ENCODE assay signal across 13 mouse cellular contexts in the genomic region with DNA sequence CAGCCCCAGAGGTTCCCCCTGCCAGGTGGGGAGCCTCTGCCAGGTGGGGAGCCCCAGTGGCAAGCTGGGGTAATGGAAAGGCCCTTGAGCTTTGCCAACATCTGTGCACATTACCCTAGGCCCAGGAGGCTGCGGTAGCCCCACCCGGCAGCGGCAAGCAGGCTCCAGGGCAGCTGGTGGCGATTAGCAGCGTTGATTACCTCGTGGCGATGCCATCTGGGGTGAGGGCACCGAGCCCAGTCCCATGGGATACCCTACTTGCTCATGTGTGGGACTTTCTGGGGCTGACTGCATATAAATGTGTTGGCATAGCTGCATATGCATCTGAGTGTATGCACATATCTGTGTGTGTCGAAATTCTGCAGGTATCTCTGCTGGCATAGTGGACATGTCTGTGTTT. TPM values are rescaled to one million over a fixed set of nuclear protein-coding genes. Genes with fewer than 3 reads are reported as not detected.
DNase-seq lines count a peak whose midpoint lies in the region; ATAC-seq lines count a peak whose summit lies in the region.
"Had no signal": no experiment of that assay in that cellular context is flagged by ENCODE, and none has a peak within 500 bp of the region (broad histone marks: within the 10 kb centered on the region; RNA-seq: fewer than 3 reads in every experiment).

No protein-coding gene starts in this region.

- no peak overlapping the region; the same call in 1 of the 2 replicates for H3K4me2 ChIP-seq in embryonic facial prominence, embryonic 14.5 days (ENCODE audit: low read depth, low read length)
- H3K4me2 ChIP-seq: liver, embryonic 13.5 days had no signal

- peaks cover 60% of the 10 kb centered on the region for H3K4me1 ChIP-seq in embryonic facial prominence, embryonic 14.5 days (ENCODE audit: control insufficient read depth, insufficient read depth, low read length)
- H3K4me1 ChIP-seq: liver, embryonic 13.5 days had no signal

- intact Hi-C loops in left cerebral cortex, postnatal 4 days (cut with DNase I), result no loop called here
- intact Hi-C loops in left cerebral cortex, postnatal 10 days (cut with DNase I), result no loop called here

- H3K27me3 ChIP-seq in embryonic facial prominence, embryonic 14.5 days (replicated peaks; ENCODE audit: control insufficient read depth, insufficient read depth, low read length), result no peaks in the 10 kb centered on the region

- no peak for ATAC-seq in embryonic facial prominence, embryonic 14.5 days (ENCODE audit: low read depth)

- DNase-seq in cerebellum, postnatal 10 days, result peak; percentile 91 to 93
- DNase-seq in cerebellum, adult 8-10 months, result no peak
- DNase-seq in left cerebral cortex, postnatal 4 days, result peak; percentile 92
- DNase-seq in left cerebral cortex, postnatal 10 days (ENCODE audit: extremely low spot score in 1 of 2, low spot score in 2 of 2), result no peak
- peak; percentile 78 for DNase-seq in embryonic facial prominence, embryonic 14.5 days (ENCODE audit: low spot score)
- peak; percentile 43 for DNase-seq in retina, postnatal 7 days (ENCODE audit: low read depth, low spot score)
- no peak for DNase-seq in adrenal gland, postnatal 10 days
- no peak for DNase-seq in urinary bladder, adult 2 months (ENCODE audit: low spot score)
- DNase-seq: kidney, adult 2 months; layer of hippocampus, adult 9-11 months; liver, embryonic 13.5 days; lung, postnatal 36 days; right cerebral cortex, adult 18-20 months had no signal

- H3K36me3 ChIP-seq in embryonic facial prominence, embryonic 14.5 days (ENCODE audit: control insufficient read depth, insufficient read depth, low read length), result no peaks in the 10 kb centered on the region
- H3K36me3 ChIP-seq: liver, embryonic 13.5 days had no signal

- H3K9ac ChIP-seq in embryonic facial prominence, embryonic 14.5 days (ENCODE audit: low read depth, low read length), result no peak overlapping the region
- H3K9ac ChIP-seq: liver, embryonic 13.5 days had no signal

- H3K27ac ChIP-seq in embryonic facial prominence, embryonic 14.5 days (replicated peaks; ENCODE audit: low read depth, low read length), result peak overlapping the region; percentile 52
- H3K27ac ChIP-seq: liver, embryonic 13.5 days had no signal

- WGBS in embryonic facial prominence, embryonic 14.5 days, result 24% methylated on average over 9 of the region's 9 CpGs

- no peak overlapping the region for H3K4me3 ChIP-seq in embryonic facial prominence, embryonic 14.5 days (ENCODE audit: low read depth, low read length)
- H3K4me3 ChIP-seq: liver, embryonic 13.5 days had no signal

- H3K9me3 ChIP-seq in embryonic facial prominence, embryonic 14.5 days (ENCODE audit: control insufficient read depth, low read length), result no peaks in the 10 kb centered on the region
- H3K9me3 ChIP-seq: liver, embryonic 13.5 days had no signal

RNA-seq across cellular contexts. Expression of gene Col16a1, which starts 3.4 kb away (rescaled TPM):
- total RNA-seq in left cerebral cortex, postnatal 4 days (2021), result 10 to 100 TPM; 19.5 to 24.1 TPM
- total RNA-seq in left cerebral cortex, postnatal 10 days (2021), result 10 to 100 TPM; 17.1 to 19.8 TPM
- polyA plus RNA-seq in embryonic facial prominence, embryonic 14.5 days (2014; fragmentation: Nextera tagmentation; extraction: Ambion mirVana), result 180 and 188 TPM in 2 replicates
- 10 to 100 TPM; 29.4 to 33.8 TPM for total RNA-seq in adrenal gland, postnatal 10 days (2021)
- polyA plus RNA-seq in urinary bladder, adult 2 months (2012; rRNA removed), result 97.7 and 118 TPM in 2 replicates

RNA-seq across cellular contexts. Expression of gene Pef1, which starts 58.1 kb away (rescaled TPM):
- 10 to 100 TPM; 33.8 to 36.1 TPM for total RNA-seq in left cerebral cortex, postnatal 4 days (2021)
- 10 to 100 TPM; 42.6 to 42.8 TPM for total RNA-seq in left cerebral cortex, postnatal 10 days (2021)
- polyA plus RNA-seq in embryonic facial prominence, embryonic 14.5 days (2014; fragmentation: Nextera tagmentation; extraction: Ambion mirVana), result 67.1 and 68.6 TPM in 2 replicates
- 10 to 100 TPM; 51.4 to 54.6 TPM for total RNA-seq in adrenal gland, postnatal 10 days (2021)
- 73.2 and 82.1 TPM in 2 replicates for polyA plus RNA-seq in urinary bladder, adult 2 months (2012; rRNA removed)

RNA-seq across cellular contexts. Expression of gene Adgrb2, which starts 59.5 kb away (rescaled TPM):
- total RNA-seq in left cerebral cortex, postnatal 4 days (2021), result 100 to 1,000 TPM; 235 to 263 TPM
- 100 to 1,000 TPM; 295 to 296 TPM for total RNA-seq in left cerebral cortex, postnatal 10 days (2021)
- polyA plus RNA-seq in embryonic facial prominence, embryonic 14.5 days (2014; fragmentation: Nextera tagmentation; extraction: Ambion mirVana), result 4.0 and 6.7 TPM in 2 replicates
- 10 to 100 TPM; 13.4 to 16.4 TPM for total RNA-seq in adrenal gland, postnatal 10 days (2021)
- polyA plus RNA-seq in urinary bladder, adult 2 months (2012; rRNA removed), result 4.0 and 5.4 TPM in 2 replicates

Comparison
In these comparisons a context has a peak if more than half of its experiments do, and no peak if none do; other contexts are left out.
1. DNase-seq: peak in cerebellum, postnatal 10 days (2 of 2), left cerebral cortex, postnatal 4 days (single experiment), embryonic facial prominence, embryonic 14.5 days (single experiment) and retina, postnatal 7 days (single experiment); none in cerebellum, adult 8-10 months (single experiment), left cerebral cortex, postnatal 10 days (0 of 2), adrenal gland, postnatal 10 days (single experiment) and urinary bladder, adult 2 months (single experiment).
2. RNA of gene Adgrb2, which starts 59.5 kb away (total RNA-seq): 295 to 296 TPM in left cerebral cortex, postnatal 10 days and 235 to 263 TPM in left cerebral cortex, postnatal 4 days; 13.4 to 16.4 TPM in adrenal gland, postnatal 10 days; every median in the first group is over 10 times any median in the second.